Mouse (Mus musculus): ENCODE measurements around the gene Vmn1r163.
"Not testable (repeated sequence)": the region's sequence is repeated elsewhere in the genome, so short reads cannot be mapped to it uniquely, and the experiment has no call there.

Gene Vmn1r163

DNA sequence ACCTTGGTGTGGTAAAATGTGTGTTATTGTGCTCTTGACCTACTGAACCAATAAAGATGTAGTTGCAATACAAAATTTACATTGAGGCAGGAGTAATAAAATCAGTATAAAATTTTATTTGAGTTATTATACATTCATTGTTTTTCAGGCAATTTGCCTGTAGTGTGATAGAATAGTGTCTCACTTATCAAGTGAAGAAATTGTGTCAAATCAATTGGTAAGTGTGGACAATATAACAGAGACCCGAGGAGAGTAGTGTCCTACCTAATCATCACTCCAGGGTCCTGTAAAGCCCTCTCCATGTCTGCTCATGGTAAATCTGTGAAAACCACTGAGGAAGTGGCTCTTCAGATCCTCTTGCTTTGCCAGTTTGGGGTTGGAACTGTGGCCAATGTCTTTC, at the start of gene Vmn1r163:
Gene Vmn1r163, plus strand, starts transcription at position 301 of the 400 bp plus-strand sequence.
- DNase-seq (ENCODE audit: low read depth): not testable (repeated sequence)

DNA sequence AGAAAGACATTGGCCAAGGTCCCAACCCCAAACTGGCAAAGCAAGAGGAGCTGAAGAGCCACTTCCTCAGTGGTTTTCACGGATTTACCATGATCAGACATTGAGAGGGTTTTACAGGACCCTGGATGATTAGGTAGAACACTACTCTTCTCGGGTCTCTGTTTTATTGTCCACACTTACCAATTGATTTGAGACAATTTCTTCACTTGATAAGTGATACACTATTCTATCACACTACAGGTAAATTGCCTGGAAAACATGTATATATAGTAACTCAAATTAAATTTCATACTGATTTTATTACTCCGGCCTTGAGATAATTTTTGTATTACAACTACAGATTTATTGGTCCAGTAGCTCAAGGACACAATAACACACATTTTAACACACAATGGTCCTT, 35.5 kb upstream of the Vmn1r163 start, which contains the start of gene Gm4216:
Gene Gm4216, minus strand, starts transcription at position 101 of the 400 bp plus-strand sequence.
- not testable (repeated sequence) for DNase-seq (ENCODE audit: low read depth)

DNA sequence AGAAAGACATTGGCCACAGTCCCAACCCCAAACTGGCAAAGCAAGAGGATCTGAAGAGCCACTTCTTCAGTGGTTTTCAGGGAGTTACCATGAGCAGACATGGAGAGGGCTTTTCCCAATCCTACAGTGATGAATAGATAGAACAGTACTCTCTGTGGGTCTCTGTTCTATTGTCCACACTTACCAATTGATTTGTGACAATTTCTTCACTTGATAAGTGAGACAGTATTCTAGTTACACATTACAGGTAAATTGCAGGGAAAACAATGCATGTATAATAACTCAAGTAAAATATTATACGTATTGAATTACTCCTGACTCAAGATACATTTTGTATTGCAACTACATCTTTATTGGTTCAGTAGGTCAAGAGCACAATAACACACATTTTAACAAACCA, 12.0 kb downstream of the Vmn1r163 start, which contains the start of gene Gm8720:
Gene Gm8720, minus strand, starts transcription at position 101 of the 400 bp plus-strand sequence.
- not testable (repeated sequence) for DNase-seq (ENCODE audit: low read depth)

Measured in 416B (cell line).